Mouse (Mus musculus): ENCODE results near the gene Slfn3. TPM values are rescaled to one million over a fixed set of nuclear protein-coding genes. Genes with fewer than 3 reads are reported as not detected.
A peak's percentile ranks its signal among the peaks of the same experiment; 100 is the strongest.
"Not testable (repeated sequence)": the region's sequence is repeated elsewhere in the genome, so short reads cannot be mapped to it uniquely, and the experiment has no call there.

Slfn3 gene
- polyA plus RNA-seq, 1 experiment from 2014 or later, result 1.2 TPM

- H3K27ac ChIP-seq (ENCODE audit: low read depth), result no peak overlapping the region
- H3K36me3 ChIP-seq (ENCODE audit: insufficient read depth), result no peaks in the 10 kb centered on the region
- 92% methylated on average over 2 of the region's 2 CpGs for WGBS
- H3K9me3 ChIP-seq (ENCODE audit: low read depth, low read length), result no peaks in the 10 kb centered on the region
- no peaks in the 10 kb centered on the region for H3K4me1 ChIP-seq (ENCODE audit: insufficient read depth)
- no peak for TF ChIP-seq CTCF (IDR thresholded peaks at IDR 0.05; ENCODE audit: low read depth)
- no peak for DNase-seq
- no peak overlapping the region for H3K4me3 ChIP-seq (ENCODE audit: low read depth, low read length)
- H3K4me2 ChIP-seq, result no peak overlapping the region
- H3K9ac ChIP-seq, result no peak overlapping the region
- H3K27me3 ChIP-seq (ENCODE audit: insufficient read depth, low read length), result no peaks in the 10 kb centered on the region
- ATAC-seq (ENCODE audit: insufficient read depth), result no peak
Observed at GRCm38 (mm10) chr11:83238389-83238788, 47.3 kb downstream of the Slfn3 start.

GRCm38 (mm10) chr11:83239811-83240210, 48.7 kb downstream of the Slfn3 start:
- H3K36me3 ChIP-seq (ENCODE audit: insufficient read depth), result no peaks in the 10 kb centered on the region
- no peak for ATAC-seq (ENCODE audit: insufficient read depth)
- H3K27me3 ChIP-seq (ENCODE audit: insufficient read depth, low read length), result no peaks in the 10 kb centered on the region
- no peaks in the 10 kb centered on the region for H3K9me3 ChIP-seq (ENCODE audit: low read depth, low read length)
- no peak overlapping the region for H3K4me3 ChIP-seq (ENCODE audit: low read depth, low read length)
- no peaks in the 10 kb centered on the region for H3K4me1 ChIP-seq (ENCODE audit: insufficient read depth)
- WGBS, result 23% methylated on average over 2 of the region's 2 CpGs
- TF ChIP-seq CTCF (IDR thresholded peaks at IDR 0.05; ENCODE audit: low read depth), result no peak
- H3K27ac ChIP-seq (ENCODE audit: low read depth), result no peak overlapping the region
- H3K4me2 ChIP-seq, result no peak overlapping the region
- H3K9ac ChIP-seq, result no peak overlapping the region
- no peak for DNase-seq

- ATAC-seq (ENCODE audit: insufficient read depth); H3K27me3 ChIP-seq (ENCODE audit: insufficient read depth, low read length); H3K27ac ChIP-seq (ENCODE audit: low read depth); H3K9ac ChIP-seq; DNase-seq; H3K4me3 ChIP-seq (ENCODE audit: low read depth, low read length); H3K9me3 ChIP-seq (ENCODE audit: low read depth, low read length); H3K36me3 ChIP-seq (ENCODE audit: insufficient read depth); H3K4me2 ChIP-seq; H3K4me1 ChIP-seq (ENCODE audit: insufficient read depth): not testable (repeated sequence)
- 22% methylated on average over 5 of the region's 5 CpGs for WGBS
Observed at GRCm38 (mm10) chr11:83257211-83257610, 66.1 kb downstream of the Slfn3 start.

GRCm38 (mm10) chr11:83262673-83263072, 71.5 kb downstream of the Slfn3 start:
- WGBS, result 95% methylated on average over 1 of the region's 1 CpGs
- no peaks in the 10 kb centered on the region for H3K36me3 ChIP-seq (ENCODE audit: insufficient read depth)
- H3K4me3 ChIP-seq (ENCODE audit: low read depth, low read length), result no peak overlapping the region
- no peak for ATAC-seq (ENCODE audit: insufficient read depth)
- no peaks in the 10 kb centered on the region for H3K9me3 ChIP-seq (ENCODE audit: low read depth, low read length)
- H3K27ac ChIP-seq (ENCODE audit: low read depth), result no peak overlapping the region
- no peak for TF ChIP-seq CTCF (IDR thresholded peaks at IDR 0.05; ENCODE audit: low read depth)
- no peaks in the 10 kb centered on the region for H3K27me3 ChIP-seq (ENCODE audit: insufficient read depth, low read length)
- no peak overlapping the region for H3K9ac ChIP-seq
- H3K4me2 ChIP-seq, result no peak overlapping the region
- no peak for DNase-seq
- H3K4me1 ChIP-seq (ENCODE audit: insufficient read depth), result no peaks in the 10 kb centered on the region

GRCm38 (mm10) chr11:83263146-83263545, 72.0 kb downstream of the Slfn3 start:
- Histone ChIP-seq H3K9ac (no peak overlapping the region), H3K9me3 (ENCODE audit: low read depth, low read length) (no peaks in the 10 kb centered on the region), H3K27me3 (ENCODE audit: insufficient read depth, low read length) (no peaks in the 10 kb centered on the region), H3K4me1 (ENCODE audit: insufficient read depth) (no peaks in the 10 kb centered on the region), H3K36me3 (ENCODE audit: insufficient read depth) (no peaks in the 10 kb centered on the region), H3K4me3 (ENCODE audit: low read depth, low read length) (no peak overlapping the region), H3K4me2 (no peak overlapping the region), H3K27ac (ENCODE audit: low read depth) (no peak overlapping the region)
- peak; percentile 68 for TF ChIP-seq CTCF (IDR thresholded peaks at IDR 0.05; ENCODE audit: low read depth)
- ATAC-seq (ENCODE audit: insufficient read depth) (no peak), DNase-seq (peak; percentile 28)
- WGBS, result 51% methylated on average over 3 of the region's 3 CpGs

Other genes starting within 250 kb of the Slfn3 start
- gene Slfn5, start 240.0 kb upstream of the Slfn3 start, polyA plus RNA-seq (2014; fragmentation: Nextera tagmentation; extraction: Ambion mirVana), result 1.5 and 1.6 TPM in 2 replicates
- 34.4 and 36.1 TPM in 2 replicates for gene Slfn9, start 199.5 kb upstream of the Slfn3 start, polyA plus RNA-seq (2014; fragmentation: Nextera tagmentation; extraction: Ambion mirVana)
- 0.55 and 0.75 TPM in 2 replicates for gene Slfn8, start 170.5 kb upstream of the Slfn3 start, polyA plus RNA-seq (2014; fragmentation: Nextera tagmentation; extraction: Ambion mirVana)
- 4.7 and 5.8 TPM in 2 replicates for gene Slfn2, start 126.2 kb upstream of the Slfn3 start, polyA plus RNA-seq (2014; fragmentation: Nextera tagmentation; extraction: Ambion mirVana)
- 0.32 and 0.34 TPM in 2 replicates for gene Slfn1, start 74.5 kb upstream of the Slfn3 start, polyA plus RNA-seq (2014; fragmentation: Nextera tagmentation; extraction: Ambion mirVana)
- gene Slfn4, start 16.1 kb upstream of the Slfn3 start, polyA plus RNA-seq (2014; fragmentation: Nextera tagmentation; extraction: Ambion mirVana), result 0.08 TPM in 1 of 2 replicates, not detected in the other
- gene Slfn14, start 95.4 kb downstream of the Slfn3 start, polyA plus RNA-seq (2014; fragmentation: Nextera tagmentation; extraction: Ambion mirVana), result 0.43 and 0.47 TPM in 2 replicates
- 75.3 and 78.0 TPM in 2 replicates for gene Ap2b1, start 107.7 kb downstream of the Slfn3 start, polyA plus RNA-seq (2014; fragmentation: Nextera tagmentation; extraction: Ambion mirVana)
- 12.0 and 12.8 TPM in 2 replicates for gene Pex12, start 111.3 kb downstream of the Slfn3 start, polyA plus RNA-seq (2014; fragmentation: Nextera tagmentation; extraction: Ambion mirVana)
- 0.88 and 1.3 TPM in 2 replicates for gene Rasl10b, start 217.8 kb downstream of the Slfn3 start, polyA plus RNA-seq (2014; fragmentation: Nextera tagmentation; extraction: Ambion mirVana)
- gene Gas2l2, start 238.1 kb downstream of the Slfn3 start, polyA plus RNA-seq (2014; fragmentation: Nextera tagmentation; extraction: Ambion mirVana), result not detected in 2 replicates
- 0.23 and 0.64 TPM in 2 replicates for gene 1700020L24Rik, start 246.3 kb downstream of the Slfn3 start, polyA plus RNA-seq (2014; fragmentation: Nextera tagmentation; extraction: Ambion mirVana)

All from lung, embryonic 14.5 days (tissue).